Mouse (Mus musculus) stomach, embryonic 15.5 days (tissue): Measurements from ENCODE around the gene Gpr176. TPM values are rescaled to one million over a fixed set of nuclear protein-coding genes. Genes with fewer than 3 reads are reported as not detected.

ENCODE experiments used
- microRNA-seq: library from miRNA; unstranded; fragments of <30 nt; microRNA quantifications from one replicate; pipeline ENCODE4, GENCODE M21; 2016
- polyA plus RNA-seq: library from polyadenylated mRNA; unstranded; fragments of >200 nt; fragmentation: Nextera tagmentation; extraction: Ambion mirVana; gene quantifications from 2 replicates; pipeline ENCODE4 v1.2.1, GENCODE M21; 2015

Gene Gpr176
- polyA plus RNA-seq, 1 experiment from 2014 or later = 0.58 TPM

Small RNA genes lying within 50 kb of the gene (microRNA-seq; reads per million reads assigned to microRNA genes)
- not detected for gene Gm22800

Other genes starting within 250 kb of the Gpr176 start
- 0.27 TPM in 2 replicates for gene Fsip1, start 116.5 kb downstream of the Gpr176 start, polyA plus RNA-seq
- gene Eif2ak4, start 15.2 kb upstream of the Gpr176 start, polyA plus RNA-seq = 10.4 and 11.7 TPM in 2 replicates
- gene Srp14, start 106.3 kb upstream of the Gpr176 start, polyA plus RNA-seq = 222 and 224 TPM in 2 replicates
- 3.6 and 5.2 TPM in 2 replicates for gene Bmf, start 176.3 kb upstream of the Gpr176 start, polyA plus RNA-seq
- gene Bub1b, start 224.8 kb upstream of the Gpr176 start, polyA plus RNA-seq = 66.9 and 72.0 TPM in 2 replicates